Mouse (Mus musculus) hematopoietic stem cell, adult 5-6 weeks (primary cell): ENCODE data around the gene Trem3. TPM values are rescaled to one million over a fixed set of nuclear protein-coding genes. Genes with fewer than 3 reads are reported as not detected.

Source experiments
- ATAC-seq, 2 experiments: fragments of 125-278 bp in 1 of 2; replicated peaks in 1 of 2; 2 replicates each; pipeline ENCODE4 v1.8.0; 2016 to 2017; ENCODE audit warnings: inconsistent platforms in 2 of 2, mild to moderate bottlenecking in 2 of 2, moderate number of reproducible peaks in 2 of 2, low read depth in 1 of 2, moderate TSS enrichment in 1 of 2; ENCODE audit not compliant: low FRiP score in 2 of 2, poor library complexity in 2 of 2, severe bottlenecking in 2 of 2, insufficient read depth in 1 of 2, low TSS enrichment in 1 of 2
- total RNA-seq: library from RNA; stranded (forward); fragments of 172-1452, 232-1000 nt; gene quantifications from 2 replicates; pipeline ENCODE4 v1.2.3, GENCODE M21; 2017

The Trem3 gene
- total RNA-seq: 7.2 and 34.1 TPM in 2 replicates

DNA sequence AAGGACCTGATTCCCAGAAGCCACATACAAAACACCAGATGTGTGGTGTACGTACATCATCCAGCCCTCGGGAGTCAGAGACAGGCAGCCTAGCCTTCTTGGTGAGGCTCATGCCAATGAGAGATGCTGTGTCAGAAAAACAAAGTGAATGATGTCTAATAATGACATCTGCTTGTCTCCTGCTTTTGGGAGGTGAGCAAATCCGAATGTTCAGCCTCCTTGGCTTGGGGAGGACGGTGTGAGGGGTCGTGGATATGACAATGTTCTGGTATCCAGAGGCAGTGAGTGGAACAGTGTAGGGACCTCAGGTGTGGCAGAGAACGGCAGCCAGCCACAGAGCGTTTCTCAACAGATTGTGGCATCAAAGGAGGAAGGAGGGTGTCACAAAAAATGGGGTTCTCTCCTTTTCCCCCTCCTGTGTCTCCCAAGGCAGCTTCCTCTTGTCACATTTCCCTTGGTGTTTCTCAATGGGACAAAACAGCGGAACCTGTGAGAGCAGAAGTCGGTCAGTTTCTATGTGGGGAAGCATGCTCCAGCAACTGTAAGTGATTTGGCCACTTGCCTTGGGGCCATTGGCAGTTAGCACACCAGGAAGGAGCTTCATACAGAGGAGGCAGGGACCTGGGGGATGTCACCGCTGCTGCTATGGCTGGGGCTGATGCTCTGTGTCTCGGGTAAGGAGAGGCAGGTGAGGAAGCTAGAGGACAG, at the start of gene Trem3:
Gene Trem3 (plus strand): TSS at position 557 of the 708 bp plus-strand sequence.
- peak; percentile 46 to 79; a peak in 3 of 4 replicates for ATAC-seq

DNA sequence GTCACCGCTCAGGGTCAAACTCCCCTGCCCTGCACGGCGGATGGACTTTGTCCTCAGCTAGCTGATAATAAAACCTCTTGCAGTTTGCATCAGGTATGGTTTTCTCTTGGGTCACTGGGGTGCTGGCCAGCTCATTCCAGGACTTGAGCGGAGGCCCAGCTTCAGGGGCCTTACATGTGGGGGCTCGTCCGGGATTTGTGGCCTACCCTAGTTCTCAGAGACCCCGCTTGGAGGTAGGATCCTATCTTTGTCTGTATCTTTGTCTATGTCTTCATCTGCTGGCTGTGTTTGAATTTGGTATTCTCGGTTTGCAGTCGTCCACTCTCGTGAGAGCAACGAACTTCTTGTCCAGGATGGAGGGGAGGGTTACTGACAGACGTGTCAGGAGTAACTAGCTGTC, 44.5 kb upstream of the Trem3 start:
- no peak for ATAC-seq

DNA sequence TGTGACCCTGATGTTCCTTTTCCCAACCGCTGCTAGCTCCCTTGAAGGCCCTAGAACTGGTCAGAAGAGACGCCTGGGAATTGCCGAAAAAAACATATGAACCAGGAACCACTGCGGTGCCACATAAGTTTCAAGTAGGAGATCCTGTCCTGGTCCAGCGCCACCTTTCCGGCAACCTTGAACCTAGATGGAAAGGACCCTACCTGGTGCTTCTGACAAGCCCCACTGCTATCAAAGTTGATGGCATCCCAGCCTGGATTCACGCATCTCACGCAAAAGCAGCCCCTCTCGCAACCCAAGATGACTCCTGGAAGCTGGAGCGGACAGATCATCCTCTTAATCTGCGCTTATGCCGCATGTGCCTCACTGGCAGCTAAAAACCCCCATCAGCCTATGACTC, 35.0 kb upstream of the Trem3 start:
- ATAC-seq: no peak

DNA sequence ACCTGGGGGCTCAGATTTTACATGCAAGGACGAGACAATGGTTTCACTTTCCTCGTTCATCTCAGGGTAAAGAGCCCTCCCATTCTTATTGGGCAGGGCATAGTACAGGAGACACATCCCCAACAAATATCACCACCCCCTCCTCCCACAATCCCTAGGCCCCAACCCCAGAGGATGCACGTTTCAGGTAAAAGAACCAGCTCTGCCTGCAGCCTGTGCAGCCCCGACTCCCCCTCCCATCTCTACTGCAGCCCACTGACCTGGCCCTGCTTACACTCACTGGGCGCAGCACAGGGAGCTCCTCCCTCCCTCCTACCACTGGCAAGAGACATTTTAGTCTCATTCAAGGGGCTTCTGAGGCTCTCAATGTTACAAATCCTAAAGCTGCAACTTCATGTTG, 34.1 kb upstream of the Trem3 start:
- no peak for ATAC-seq

DNA sequence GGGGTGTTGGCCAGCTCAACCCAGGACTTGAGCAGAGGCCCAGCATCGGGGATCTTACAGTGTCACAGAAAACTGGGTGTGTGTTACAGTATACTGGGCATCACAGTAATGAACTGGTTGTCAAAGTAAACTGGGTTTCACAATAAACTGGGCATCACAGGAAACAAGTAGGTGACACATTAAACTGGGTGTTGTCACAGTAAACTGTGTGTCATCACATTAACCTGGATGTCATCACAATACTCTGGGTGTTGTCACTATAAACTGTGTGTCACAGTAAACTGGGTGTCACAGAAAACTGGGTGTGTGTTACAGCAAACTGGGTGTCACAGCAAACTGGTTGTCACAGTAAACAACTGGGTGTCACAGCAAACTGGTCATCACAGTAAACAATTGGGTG, 32.1 kb upstream of the Trem3 start:
- ATAC-seq: peak in 1 of 2 experiments; percentile 39; a peak in 1 of 4 replicates

DNA sequence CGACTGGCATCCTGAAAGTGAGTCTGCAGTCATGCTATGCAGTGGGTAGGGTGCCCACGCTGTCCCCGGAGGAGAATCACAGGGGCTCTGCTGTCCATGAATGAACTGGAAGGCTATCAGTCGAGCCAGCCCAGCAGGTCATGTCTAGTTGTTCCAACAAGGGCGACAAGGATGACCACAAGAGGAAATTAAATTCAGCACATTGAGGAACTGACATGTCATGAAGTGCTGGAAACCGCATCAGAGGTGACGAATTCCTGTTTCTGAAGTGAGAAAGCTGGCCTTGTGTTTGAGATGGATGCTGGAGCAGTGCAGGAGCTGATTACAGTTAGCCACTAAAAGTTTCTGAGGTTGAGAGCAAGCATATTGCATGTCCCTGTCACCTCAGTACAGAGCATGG, 16.9 kb upstream of the Trem3 start:
- peak; percentile 77 to 79 for ATAC-seq

DNA sequence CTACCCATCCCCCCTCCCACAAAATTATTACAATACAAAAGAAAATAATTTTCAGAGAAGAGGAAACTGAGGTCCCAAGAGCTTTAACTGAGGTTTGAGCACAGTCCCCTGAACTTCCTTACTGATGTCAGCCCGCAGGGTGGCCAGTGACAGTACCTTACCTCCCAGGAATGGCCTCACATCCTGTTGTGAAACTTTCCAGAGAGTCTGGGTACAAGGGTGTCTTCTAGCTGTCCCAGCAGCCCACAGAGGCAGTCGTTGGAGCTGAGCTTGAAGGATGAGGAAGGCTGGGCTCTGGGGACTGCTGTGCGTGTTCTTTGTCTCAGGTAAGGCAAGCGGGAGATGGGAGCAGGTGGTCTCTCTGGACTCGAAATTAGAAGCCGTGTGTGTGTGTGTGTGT, 15.1 kb upstream of the Trem3 start, which contains the start of gene Trem1:
Gene Trem1 (plus strand): TSS at position 251 of the 400 bp plus-strand sequence.
- peak; percentile 80 for ATAC-seq

DNA sequence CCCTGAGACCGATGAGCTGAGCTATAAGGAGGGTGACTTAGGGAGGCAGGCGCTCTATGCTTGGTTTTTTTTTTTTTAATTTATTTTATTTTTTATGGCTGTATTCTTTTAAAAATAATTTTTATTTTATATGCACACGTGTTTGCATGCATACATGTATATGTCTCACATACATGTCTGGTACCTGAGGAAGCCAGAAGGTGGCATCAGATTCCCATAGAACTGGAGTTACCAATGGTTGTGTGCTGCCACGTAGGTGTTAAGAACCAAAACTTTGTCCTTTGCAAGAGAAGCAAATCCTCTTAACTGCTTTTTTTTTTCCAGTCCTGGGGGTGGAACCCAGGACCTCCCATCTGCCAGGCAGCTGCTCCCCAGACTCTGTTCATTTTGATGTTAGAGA, 13.8 kb upstream of the Trem3 start:
- no peak for ATAC-seq

DNA sequence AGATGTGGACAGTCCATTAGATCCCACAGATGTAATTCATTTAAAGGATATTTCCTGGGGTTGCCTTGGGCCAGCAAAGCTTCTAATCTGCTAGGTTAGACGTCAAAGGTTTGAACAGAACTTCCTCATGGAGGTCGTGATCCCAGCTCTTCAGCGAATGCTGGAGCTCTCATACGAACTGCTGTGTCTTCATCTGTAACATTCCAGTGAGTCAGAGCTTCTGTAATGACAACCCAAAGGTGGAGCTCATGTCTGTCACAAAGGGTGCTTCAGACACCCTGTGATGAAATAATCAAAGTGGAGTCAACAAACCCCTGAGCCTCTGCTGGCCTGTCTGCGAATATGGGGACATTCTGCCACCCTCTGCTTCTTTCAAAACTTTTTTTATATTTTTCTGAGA, 13.0 kb upstream of the Trem3 start:
- no peak for ATAC-seq

DNA sequence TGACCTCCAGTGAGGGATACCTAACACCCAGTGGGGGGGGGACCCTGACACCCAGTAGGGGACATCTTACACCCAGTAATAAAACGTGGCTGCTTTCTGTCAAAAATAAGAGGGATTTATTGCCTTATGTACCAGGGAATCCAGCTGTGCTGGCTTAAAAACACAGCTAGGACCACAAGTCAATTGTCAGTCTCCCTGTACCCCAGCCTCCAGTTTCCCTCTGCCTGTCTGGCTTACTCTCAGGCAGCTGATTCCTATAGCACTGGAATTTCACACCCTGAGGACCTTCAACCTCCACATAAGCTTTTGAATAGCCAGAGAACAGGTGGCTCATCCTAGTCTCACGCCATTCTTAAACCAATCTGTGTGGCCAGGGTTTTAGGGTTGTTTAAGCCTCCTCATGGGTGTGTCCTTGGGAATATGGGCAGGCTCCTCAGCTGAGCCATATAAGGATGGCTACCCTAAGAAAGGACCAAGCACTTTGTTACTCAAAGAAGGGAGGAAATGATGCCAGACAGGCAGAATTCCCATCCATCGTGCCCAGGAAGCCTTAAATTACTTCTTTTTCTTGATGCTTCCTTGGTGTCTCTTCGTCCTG, 11.7 kb upstream of the Trem3 start:
- ATAC-seq: no peak

DNA sequence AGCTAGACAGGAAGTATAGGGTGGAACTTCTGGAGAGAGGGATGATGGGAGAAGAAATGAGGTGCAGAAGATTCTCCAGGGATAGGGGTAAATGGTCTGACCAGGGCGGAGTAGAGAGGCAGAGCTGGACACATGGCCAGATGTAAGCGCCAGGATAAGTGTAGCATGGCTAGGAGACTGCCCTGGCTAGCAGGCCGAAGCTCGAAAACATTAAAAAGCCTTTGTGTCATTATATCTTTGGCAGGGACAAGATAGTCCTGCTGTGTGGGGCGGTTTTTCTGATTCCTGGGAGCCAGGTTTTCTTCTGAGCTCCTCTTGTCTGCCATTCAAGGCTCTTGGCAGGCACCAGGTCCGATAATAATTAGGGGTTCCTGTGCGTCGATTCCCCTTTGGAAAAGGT, 10.0 kb upstream of the Trem3 start:
- ATAC-seq: no peak

DNA sequence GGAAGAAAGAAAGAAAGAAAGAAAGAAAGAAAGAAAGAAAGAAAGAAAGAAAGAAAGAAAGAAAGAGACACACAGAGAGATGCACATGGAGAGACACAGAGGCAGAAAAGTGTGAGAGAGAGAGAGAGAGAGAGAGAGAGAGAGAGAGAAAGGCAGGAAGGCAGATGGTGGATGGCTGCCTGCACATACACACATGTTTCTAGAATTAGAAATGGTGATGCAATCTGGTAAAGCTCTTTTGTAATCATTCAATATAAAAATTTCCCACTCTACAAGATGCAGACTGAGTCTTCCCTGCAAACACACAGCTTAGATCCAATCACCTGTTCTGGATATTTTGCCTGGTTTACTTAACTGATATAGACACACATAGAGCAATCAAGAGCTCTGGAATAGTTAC, 1.5 kb downstream of the Trem3 start:
- ATAC-seq: no peak

DNA sequence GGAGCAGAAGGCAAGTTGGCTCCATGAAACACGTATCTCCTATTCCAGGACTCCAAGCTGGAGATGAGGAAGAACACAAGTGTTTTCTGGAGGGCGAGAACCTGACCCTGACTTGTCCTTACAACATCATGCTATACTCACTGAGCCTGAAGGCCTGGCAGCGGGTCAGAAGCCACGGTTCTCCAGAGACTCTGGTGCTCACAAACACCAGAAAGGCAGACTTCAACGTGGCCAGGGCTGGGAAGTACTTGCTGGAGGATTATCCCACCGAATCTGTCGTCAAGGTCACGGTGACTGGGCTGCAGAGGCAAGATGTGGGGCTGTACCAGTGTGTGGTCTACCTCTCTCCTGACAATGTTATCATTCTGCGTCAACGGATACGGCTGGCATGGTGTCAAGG, 1.9 kb downstream of the Trem3 start:
- ATAC-seq: no peak

DNA sequence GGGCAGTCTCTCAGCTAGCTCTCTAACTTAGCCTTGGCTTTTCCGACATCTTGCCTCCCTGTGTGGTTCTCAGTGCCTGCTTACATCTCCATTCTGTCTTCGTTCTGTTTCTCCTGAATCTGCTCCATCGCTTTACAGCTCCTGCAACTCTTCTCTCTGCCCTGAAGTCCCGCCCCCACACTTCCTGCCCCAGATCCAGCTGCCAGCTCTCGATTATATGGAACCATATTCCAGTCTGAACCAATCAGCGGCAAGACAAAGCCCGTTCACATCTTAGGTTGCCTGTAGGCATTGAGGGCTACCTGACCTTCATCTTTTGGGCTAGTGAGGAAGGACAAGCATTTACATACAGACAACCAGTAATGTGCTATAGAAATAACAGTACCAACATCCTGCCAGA, 3.1 kb downstream of the Trem3 start:
- no peak for ATAC-seq

DNA sequence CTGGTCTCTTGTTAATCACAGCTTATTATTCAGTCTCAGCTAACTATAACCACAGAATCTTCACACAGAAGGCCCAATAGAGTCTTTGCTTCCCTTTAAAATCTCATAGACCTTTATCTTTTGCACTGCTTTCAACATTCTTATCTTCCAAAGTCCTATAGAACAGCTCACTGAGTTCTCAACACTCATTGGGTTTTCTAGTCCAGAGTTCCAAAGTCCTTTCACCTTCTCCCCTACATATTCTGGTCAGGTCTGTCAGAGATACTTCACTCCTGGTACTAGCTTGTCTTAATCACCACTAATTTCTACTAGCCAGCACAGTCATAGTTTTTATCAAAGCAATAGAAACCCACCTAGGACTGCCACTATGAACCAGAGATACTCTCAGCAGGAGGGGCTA, 9.0 kb downstream of the Trem3 start:
- ATAC-seq: no peak

DNA sequence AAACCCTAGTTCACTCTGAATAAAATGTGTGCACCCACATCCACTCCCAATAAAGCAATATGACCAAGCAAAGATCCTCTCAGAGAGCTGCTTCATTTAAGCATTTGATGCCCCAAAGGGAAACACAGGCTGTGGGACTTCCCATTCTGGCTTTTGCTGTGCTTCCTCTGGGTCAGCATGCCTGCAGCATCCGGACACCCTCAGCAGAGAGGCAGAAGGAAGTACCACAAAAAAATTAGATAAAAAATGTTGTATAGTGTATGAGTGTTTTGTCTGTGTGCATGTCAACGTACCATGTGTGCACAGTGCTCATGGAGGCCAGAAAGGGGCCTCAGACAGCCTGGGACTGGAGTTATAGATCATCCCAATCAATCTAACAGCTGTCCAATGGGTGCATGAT, 14.3 kb downstream of the Trem3 start:
- peak; percentile 40 to 49; a peak in 2 of 4 replicates for ATAC-seq

DNA sequence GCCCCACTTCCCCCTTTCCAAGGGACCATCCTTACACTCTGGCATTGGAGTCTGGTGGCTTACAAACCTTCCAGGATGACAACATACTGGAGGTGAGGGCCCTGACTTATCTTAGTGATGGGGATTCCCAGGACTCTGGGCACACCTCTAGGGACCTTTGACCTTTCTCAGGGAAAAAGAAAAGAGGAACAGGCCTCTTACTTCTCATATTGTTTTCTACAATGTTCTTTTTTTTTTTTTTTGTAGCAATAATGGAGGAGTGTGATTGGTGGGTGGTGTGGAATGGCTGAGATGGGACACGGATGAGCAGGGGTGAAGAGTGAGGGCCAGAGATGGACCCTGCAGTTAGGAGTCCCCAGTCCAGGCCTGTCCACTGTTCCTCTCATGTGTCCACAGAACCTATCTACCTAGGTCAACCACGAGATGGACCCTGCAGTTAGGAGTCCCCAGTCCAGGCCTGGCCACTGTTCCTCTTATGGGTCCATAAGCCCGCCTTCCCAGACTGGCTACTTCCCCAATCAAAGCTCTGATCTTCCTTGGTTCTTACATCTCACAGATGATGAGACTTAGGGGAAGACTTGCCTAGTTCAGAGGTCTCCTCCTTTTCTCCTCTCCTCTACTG, 16.3 kb downstream of the Trem3 start, which contains the start of gene Treml4:
Gene Treml4 (plus strand): TSS at position 555 of the 622 bp plus-strand sequence.
- no peak for ATAC-seq

DNA sequence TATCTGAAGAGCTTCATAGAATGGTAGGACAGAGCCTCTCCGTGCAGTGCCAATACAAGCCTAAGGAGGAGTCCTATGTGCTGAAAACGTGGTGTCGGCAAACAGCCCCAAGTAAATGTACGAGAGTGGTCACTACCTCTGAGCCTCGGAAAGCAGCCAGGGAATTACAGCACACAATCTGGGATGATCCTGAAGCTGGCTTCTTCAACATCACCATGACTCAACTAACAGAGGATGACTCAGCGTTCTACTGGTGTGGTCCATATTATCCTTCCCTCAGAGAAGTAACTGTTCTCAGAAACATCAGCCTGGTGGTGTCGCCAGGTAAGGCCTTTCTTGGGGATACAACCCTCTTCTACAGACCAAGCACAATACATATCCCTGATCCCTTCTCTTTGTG, 17.1 kb downstream of the Trem3 start:
- no peak for ATAC-seq
